Mouse (Mus musculus) spleen, adult 2 months (tissue): ENCODE data around the gene Uroc1.

ENCODE experiments used
- CTCF ChIP-seq: fragments of 200-500 bp; IDR thresholded peaks from 2 replicates; pipeline ENCODE4 v1.5.1; 2011; ENCODE audit warnings: mild to moderate bottlenecking, inconsistent platforms; ENCODE audit not compliant: insufficient read depth, insufficient read length, insufficient replicate concordance; ENCODE audit errors: extremely low read depth
- POLR2A ChIP-seq: fragments of 200-500 bp; IDR thresholded peaks from 2 replicates; pipeline ENCODE4 v1.6.1; 2011; ENCODE audit warnings: low read depth, low read length, inconsistent platforms

- no peak for TF ChIP-seq POLR2A
- TF ChIP-seq CTCF, result no peak
Measured at GRCm38 (mm10) chr6:90360922-90361614, 28.0 kb downstream of the Uroc1 start.
